Mouse (Mus musculus): Measurements from ENCODE around the gene Cacng3. TPM values are rescaled to one million over a fixed set of nuclear protein-coding genes. Genes with fewer than 3 reads are reported as not detected.

Cacng3 gene
- total and polyA plus RNA-seq, 3 experiments, result not detected

GRCm38 (mm10) chr7:122728846-122729245 is 58.6 kb downstream of the Cacng3 start:
- H3K4me3 ChIP-seq (replicated peaks in 1 of 3; ENCODE audit: low read depth in 2 of 3, low read length in 2 of 3, poor library complexity in 1 of 3), result no peak overlapping the region
- H3K4me2 ChIP-seq (ENCODE audit: insufficient read depth, low read depth, poor library complexity, severe bottlenecking), result no peak overlapping the region
- no peak for DNase-seq (ENCODE audit: extremely low read depth)
- in situ Hi-C loops (cut with MboI; ENCODE audit: low pct_ligation_motif_present, low pct_unique_long_range_greater_than_20kb, low sequenced_read_pairs) (no loop called here), dilution Hi-C loops (cut with MboI; ENCODE audit: extremely low pct_ligation_motif_present, extremely low pct_unique_long_range_greater_than_20kb, low sequenced_read_pairs) (no loop called here)
- no peak overlapping the region for H3K9ac ChIP-seq (ENCODE audit: insufficient read depth, low read depth)
- no peaks in the 10 kb centered on the region for H3K36me3 ChIP-seq (replicated peaks in 1 of 2; ENCODE audit: control insufficient read depth in 1 of 2, insufficient read depth in 1 of 2, low read length in 1 of 2)
- H3K27me3 ChIP-seq (replicated peaks), result peaks cover 79% of the 10 kb centered on the region
- H3K9me3 ChIP-seq (replicated peaks; ENCODE audit: low read length), result no peaks in the 10 kb centered on the region
- H3K79me2 ChIP-seq (replicated peaks; ENCODE audit: control insufficient read depth, extremely low read depth, insufficient read depth, poor library complexity, severe bottlenecking), result no peaks in the 10 kb centered on the region
- H3K4me1 ChIP-seq (ENCODE audit: control insufficient read depth in 1 of 2, insufficient read depth in 2 of 2), result no peaks in the 10 kb centered on the region
- TF ChIP-seq MAZ (IDR thresholded peaks at IDR 0.05; ENCODE audit: low read depth, low read length) (no peak), TBP (conservative IDR thresholded peaks at IDR 0.05; ENCODE audit: low read depth, low read length) (no peak), KAT2A (IDR thresholded peaks at IDR 0.05; ENCODE audit: insufficient replicate concordance, low read length) (no peak), ZNF384 (IDR thresholded peaks at IDR 0.05; ENCODE audit: low read depth, low read length) (no peak)
- H3K27ac ChIP-seq (ENCODE audit: insufficient read depth, low read depth), result no peak overlapping the region

DNA sequence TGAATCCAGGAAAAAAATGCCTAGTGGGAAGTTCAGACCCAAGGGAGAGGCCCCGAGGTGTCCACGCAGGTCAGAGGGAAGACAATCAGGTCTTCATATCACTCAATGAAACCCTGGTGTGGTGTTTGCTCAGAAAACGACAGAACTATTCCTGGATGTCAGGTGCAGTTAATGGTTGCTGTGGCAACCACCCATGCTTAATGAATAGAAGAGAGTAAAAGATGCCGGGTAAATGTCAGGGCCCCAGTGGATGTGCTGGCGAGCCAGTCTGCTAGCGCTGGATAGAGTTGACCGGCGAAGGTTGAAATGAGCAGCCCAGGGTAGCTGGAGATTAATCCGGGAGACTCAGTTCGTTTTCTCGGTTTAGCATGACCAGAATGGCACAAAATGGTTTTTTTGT is 65.0 kb downstream of the Cacng3 start:
- Histone ChIP-seq H3K36me3 (replicated peaks in 1 of 2; ENCODE audit: control insufficient read depth in 1 of 2, insufficient read depth in 1 of 2, low read length in 1 of 2) (no peaks in the 10 kb centered on the region), H3K4me3 (replicated peaks in 1 of 3; ENCODE audit: low read depth in 2 of 3, low read length in 2 of 3, poor library complexity in 1 of 3) (no peak overlapping the region), H3K79me2 (replicated peaks; ENCODE audit: control insufficient read depth, extremely low read depth, insufficient read depth, poor library complexity, severe bottlenecking) (no peaks in the 10 kb centered on the region), H3K9me3 (replicated peaks; ENCODE audit: low read length) (no peaks in the 10 kb centered on the region), H3K27me3 (replicated peaks) (peaks cover 93% of the 10 kb centered on the region), H3K27ac (ENCODE audit: insufficient read depth, low read depth) (no peak overlapping the region), H3K4me2 (ENCODE audit: insufficient read depth, low read depth, poor library complexity, severe bottlenecking) (no peak overlapping the region), H3K9ac (ENCODE audit: insufficient read depth, low read depth) (no peak overlapping the region), H3K4me1 (ENCODE audit: control insufficient read depth in 1 of 2, insufficient read depth in 2 of 2) (no peaks in the 10 kb centered on the region)
- TF ChIP-seq EP300 (IDR thresholded peaks at IDR 0.05; ENCODE audit: low read length), result no peak
- TF ChIP-seq UBTF (IDR thresholded peaks at IDR 0.05; ENCODE audit: low read depth, low read length), result no peak
- no peak for TF ChIP-seq MAX (IDR thresholded peaks at IDR 0.05; ENCODE audit: low read length)
- TF ChIP-seq E2F4 (IDR thresholded peaks at IDR 0.05; ENCODE audit: insufficient replicate concordance, low read depth, low read length), result no peak
- no peak for TF ChIP-seq MEF2A (IDR thresholded peaks at IDR 0.05; ENCODE audit: borderline replicate concordance, low read depth, low read length)
- no peak for TF ChIP-seq JUN (IDR thresholded peaks at IDR 0.05; ENCODE audit: insufficient read depth, low read depth, low read length)
- in situ Hi-C loops (cut with MboI; ENCODE audit: low pct_ligation_motif_present, low pct_unique_long_range_greater_than_20kb, low sequenced_read_pairs), result no loop called here
- dilution Hi-C loops (cut with MboI; ENCODE audit: extremely low pct_ligation_motif_present, extremely low pct_unique_long_range_greater_than_20kb, low sequenced_read_pairs), result no loop called here
- no peak for DNase-seq (ENCODE audit: extremely low read depth)

- DNase-seq (ENCODE audit: extremely low read depth), result no peak
- in situ Hi-C loops (cut with MboI; ENCODE audit: low pct_ligation_motif_present, low pct_unique_long_range_greater_than_20kb, low sequenced_read_pairs), result no loop called here
- Histone ChIP-seq H3K4me1 (ENCODE audit: control insufficient read depth in 1 of 2, insufficient read depth in 2 of 2) (no peaks in the 10 kb centered on the region), H3K9me3 (replicated peaks; ENCODE audit: low read length) (no peaks in the 10 kb centered on the region), H3K4me3 (replicated peaks in 1 of 3; ENCODE audit: low read depth in 2 of 3, low read length in 2 of 3, poor library complexity in 1 of 3) (no peak overlapping the region), H3K79me2 (replicated peaks; ENCODE audit: control insufficient read depth, extremely low read depth, insufficient read depth, poor library complexity, severe bottlenecking) (no peaks in the 10 kb centered on the region), H3K27ac (ENCODE audit: insufficient read depth, low read depth) (no peak overlapping the region), H3K36me3 (replicated peaks in 1 of 2; ENCODE audit: control insufficient read depth in 1 of 2, insufficient read depth in 1 of 2, low read length in 1 of 2) (no peaks in the 10 kb centered on the region), H3K27me3 (replicated peaks) (peaks cover 96% of the 10 kb centered on the region), H3K4me2 (ENCODE audit: insufficient read depth, low read depth, poor library complexity, severe bottlenecking) (no peak overlapping the region), H3K9ac (ENCODE audit: insufficient read depth, low read depth) (no peak overlapping the region)
- TF ChIP-seq RAD21 (IDR thresholded peaks at IDR 0.05; ENCODE audit: low read depth, low read length), result no peak
- TF ChIP-seq E2F4 (IDR thresholded peaks at IDR 0.05; ENCODE audit: insufficient replicate concordance, low read depth, low read length), result no peak
- no peak for TF ChIP-seq IRF4 (IDR thresholded peaks at IDR 0.05; ENCODE audit: low read depth, low read length)
- no peak for TF ChIP-seq CTCF (conservative IDR thresholded peaks at IDR 0.05 in 1 of 2, IDR thresholded peaks at IDR 0.05 in 1 of 2; ENCODE audit: low read depth in 2 of 2, low read length in 2 of 2)
- TF ChIP-seq UBTF (IDR thresholded peaks at IDR 0.05; ENCODE audit: low read depth, low read length), result no peak
- TF ChIP-seq MEF2A (IDR thresholded peaks at IDR 0.05; ENCODE audit: borderline replicate concordance, low read depth, low read length), result no peak
- no peak for TF ChIP-seq ZKSCAN1 (IDR thresholded peaks at IDR 0.05; ENCODE audit: borderline replicate concordance, low read depth, low read length)
- no peak for TF ChIP-seq PAX5 (IDR thresholded peaks at IDR 0.05; ENCODE audit: low read length)
- no peak for TF ChIP-seq GABPA (IDR thresholded peaks at IDR 0.05; ENCODE audit: insufficient replicate concordance, low read depth, low read length)
- TF ChIP-seq MXI1 (IDR thresholded peaks at IDR 0.05; ENCODE audit: low read depth, low read length), result no peak
- no peak for TF ChIP-seq USF2 (conservative IDR thresholded peaks at IDR 0.05; ENCODE audit: low read depth, low read length)
- no peak for TF ChIP-seq MAX (IDR thresholded peaks at IDR 0.05; ENCODE audit: low read length)
- dilution Hi-C loops (cut with MboI; ENCODE audit: extremely low pct_ligation_motif_present, extremely low pct_unique_long_range_greater_than_20kb, low sequenced_read_pairs), result no loop called here
Measured at GRCm38 (mm10) chr7:122738541-122738940, 68.2 kb downstream of the Cacng3 start.

Measured in CH12.LX (cell line).